12 mouse cellular contexts compared by ENCODE assay signal in the genomic region with DNA sequence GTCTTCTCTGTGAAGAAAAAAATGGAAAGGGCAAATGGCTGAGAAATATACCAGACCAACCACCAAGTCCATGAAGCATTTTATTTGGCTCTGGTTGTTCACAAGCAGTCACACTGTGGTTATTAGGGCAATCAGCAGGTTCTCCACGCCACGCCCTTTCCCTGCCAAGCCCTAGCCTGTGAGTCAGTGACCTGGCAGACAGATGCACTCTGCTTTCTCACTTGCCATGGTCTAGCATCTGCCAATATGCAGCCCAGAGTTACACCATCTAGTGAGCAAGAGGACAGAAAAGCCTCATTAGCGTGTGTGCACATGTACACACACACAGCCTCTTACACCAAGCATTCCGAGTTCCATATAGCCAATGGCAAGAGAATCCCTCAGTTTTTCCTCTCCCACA. TPM values are rescaled to one million over a fixed set of nuclear protein-coding genes. Genes with fewer than 3 reads are reported as not detected.
DNase-seq lines count a peak whose midpoint lies in the region; ATAC-seq and TF ChIP-seq lines count a peak whose summit lies in the region.
"Had no signal": no experiment of that assay in that cellular context is flagged by ENCODE, and none has a peak within 500 bp of the region (broad histone marks: within the 10 kb centered on the region; RNA-seq: fewer than 3 reads in every experiment).

No protein-coding gene starts in this region.

- H3K4me1 ChIP-seq in liver, postnatal 0 days (ENCODE audit: insufficient read depth) = peaks cover 14% of the 10 kb centered on the region
- H3K4me1 ChIP-seq in intestine, postnatal 0 days (replicated peaks; ENCODE audit: control insufficient read depth, insufficient read depth, low read length) = no peaks in the 10 kb centered on the region; the same call in 1 of the 2 replicates
- H3K4me1 ChIP-seq in hindbrain, embryonic 11.5 days (replicated peaks; ENCODE audit: control insufficient read depth, insufficient read depth, low read length) = no peaks in the 10 kb centered on the region

- no peak overlapping the region; the same call in 1 of the 2 replicates for H3K27ac ChIP-seq in liver, postnatal 0 days (ENCODE audit: low read depth)
- H3K27ac ChIP-seq in intestine, postnatal 0 days (ENCODE audit: low read depth, low read length) = no peak overlapping the region; the same call in 1 of the 2 replicates
- no peak overlapping the region for H3K27ac ChIP-seq in hindbrain, embryonic 11.5 days (ENCODE audit: low read depth, low read length)
- H3K27ac ChIP-seq: embryonic facial prominence, embryonic 13.5 days; kidney, postnatal 0 days; midbrain, embryonic 10.5 days had no signal

- TF ChIP-seq CTCF in liver, postnatal 0 days (IDR thresholded peaks at IDR 0.05; ENCODE audit: low read depth) = no peak
- TF ChIP-seq CTCF in intestine, postnatal 0 days (IDR thresholded peaks at IDR 0.05; ENCODE audit: low read depth) = no peak

- H3K27me3 ChIP-seq in liver, postnatal 0 days (ENCODE audit: insufficient read depth, low read length) = no peaks in the 10 kb centered on the region
- no peaks in the 10 kb centered on the region for H3K27me3 ChIP-seq in intestine, postnatal 0 days (replicated peaks; ENCODE audit: control insufficient read depth, insufficient read depth, low read length)
- H3K27me3 ChIP-seq in hindbrain, embryonic 11.5 days (ENCODE audit: control insufficient read depth, insufficient read depth, low read length) = no peaks in the 10 kb centered on the region
- H3K27me3 ChIP-seq: embryonic facial prominence, embryonic 13.5 days had no signal

- WGBS in liver, postnatal 0 days (ENCODE audit: insufficient replicate concordance) = 85% methylated on average over 4 of the region's 4 CpGs
- WGBS in intestine, postnatal 0 days = 52% methylated on average over 4 of the region's 4 CpGs
- 91% methylated on average over 4 of the region's 4 CpGs for WGBS in hindbrain, embryonic 11.5 days

- H3K4me2 ChIP-seq in liver, postnatal 0 days (ENCODE audit: low read depth, low read length) = no peak overlapping the region
- H3K4me2 ChIP-seq in intestine, postnatal 0 days (replicated peaks; ENCODE audit: low read depth) = no peak overlapping the region
- H3K4me2 ChIP-seq in hindbrain, embryonic 11.5 days (replicated peaks; ENCODE audit: low read depth, low read length) = no peak overlapping the region
- H3K4me2 ChIP-seq: embryonic facial prominence, embryonic 13.5 days had no signal

- TF ChIP-seq EP300 in liver, postnatal 0 days (IDR thresholded peaks at IDR 0.05; ENCODE audit: low read depth) = no peak

- ATAC-seq in liver, postnatal 0 days = no peak
- 0 out of 2 replicates have a peak, but pooled peaks have one; percentile 33 for ATAC-seq in intestine, postnatal 0 days
- no peak for ATAC-seq in hindbrain, embryonic 11.5 days (ENCODE audit: low FRiP score)
- ATAC-seq: activated CD4-positive, CD25-positive, alpha-beta regulatory T cell, adult 4 months had no signal

- H3K9ac ChIP-seq in liver, postnatal 0 days (replicated peaks) = no peak overlapping the region
- H3K9ac ChIP-seq in intestine, postnatal 0 days (ENCODE audit: low read depth, low read length) = no peak overlapping the region
- no peak overlapping the region for H3K9ac ChIP-seq in hindbrain, embryonic 11.5 days (ENCODE audit: low read depth, low read length)
- H3K9ac ChIP-seq: embryonic facial prominence, embryonic 13.5 days had no signal

- DNase-seq in cerebellum, adult 8-10 months = peak; percentile 51
- no peak for DNase-seq in cerebellum, adult 11-12 months
- peak; percentile 40 for DNase-seq in liver, postnatal 0 days
- DNase-seq in liver = no peak
- peak; percentile 75 to 86 for DNase-seq in adrenal gland, postnatal 36 days
- DNase-seq in hindbrain, embryonic 11.5 days (ENCODE audit: low spot score) = no peak
- DNase-seq in neural tube, embryonic 10.5 days (ENCODE audit: extremely low spot score, low spot score) = no peak

- H3K4me3 ChIP-seq in liver, postnatal 0 days (ENCODE audit: low read depth, low read length) = no peak overlapping the region
- H3K4me3 ChIP-seq in intestine, postnatal 0 days (ENCODE audit: low read depth, low read length) = no peak overlapping the region
- no peak overlapping the region for H3K4me3 ChIP-seq in hindbrain, embryonic 11.5 days (ENCODE audit: low read depth, low read length)
- H3K4me3 ChIP-seq: embryonic facial prominence, embryonic 13.5 days; midbrain, embryonic 10.5 days had no signal

- H3K36me3 ChIP-seq in liver, postnatal 0 days (replicated peaks; ENCODE audit: insufficient read depth, low read length) = peaks cover 28% of the 10 kb centered on the region
- peaks cover 25% of the 10 kb centered on the region for H3K36me3 ChIP-seq in intestine, postnatal 0 days (ENCODE audit: control insufficient read depth, insufficient read depth)
- no peaks in the 10 kb centered on the region for H3K36me3 ChIP-seq in hindbrain, embryonic 11.5 days (ENCODE audit: control insufficient read depth, insufficient read depth, low read length)

- no peaks in the 10 kb centered on the region for H3K9me3 ChIP-seq in liver, postnatal 0 days (ENCODE audit: low read length)
- H3K9me3 ChIP-seq in intestine, postnatal 0 days (ENCODE audit: control insufficient read depth) = no peaks in the 10 kb centered on the region
- H3K9me3 ChIP-seq in hindbrain, embryonic 11.5 days (ENCODE audit: control insufficient read depth, low read length) = no peaks in the 10 kb centered on the region
- H3K9me3 ChIP-seq: embryonic facial prominence, embryonic 13.5 days; midbrain, embryonic 10.5 days had no signal

RNA-seq across cellular contexts. Expression of a gene that starts 57.6 kb away (rescaled TPM):
- 0.05 TPM in 1 of 2 replicates, not detected in the other for polyA plus RNA-seq in liver, postnatal 0 days (2015; fragmentation: Nextera tagmentation; extraction: Ambion mirVana)
- total RNA-seq in adrenal gland, postnatal 36 days (2021) = under 1 TPM; 0.36 to 0.53 TPM
- polyA plus RNA-seq in intestine, postnatal 0 days (2015; fragmentation: Nextera tagmentation; extraction: Ambion mirVana) = 0.04 and 0.07 TPM in 2 replicates
- polyA plus RNA-seq in hindbrain, embryonic 11.5 days (2014; fragmentation: Nextera tagmentation; extraction: Ambion mirVana) = 0.86 and 1.7 TPM in 2 replicates

Comparison
In these comparisons a context has a peak if more than half of its experiments do, and no peak if none do; other contexts are left out.
1. DNase-seq: peak in cerebellum, adult 8-10 months (single experiment), liver, postnatal 0 days (single experiment) and adrenal gland, postnatal 36 days (2 of 2); none in cerebellum, adult 11-12 months (single experiment), liver (single experiment), hindbrain, embryonic 11.5 days (single experiment) and neural tube, embryonic 10.5 days (single experiment).